Mouse (Mus musculus): ENCODE measurements around the gene Spint2.

Gene Spint2

GRCm38 (mm10) chr7:29281201-29282073 is at the start of gene Spint2:
Spint2 (minus strand) TSS chr7:29281912.
- DNase-seq: peak; percentile 87

GRCm38 (mm10) chr7:29328984-29329383 is 47.3 kb upstream of the Spint2 start:
- no peak for DNase-seq

- no peak for DNase-seq
Observed at GRCm38 (mm10) chr7:29327087-29327486, 45.4 kb upstream of the Spint2 start.

GRCm38 (mm10) chr7:29319337-29320307 is 37.9 kb upstream of the Spint2 start:
- no peak for DNase-seq

GRCm38 (mm10) chr7:29318115-29318911 is 36.6 kb upstream of the Spint2 start:
- DNase-seq: peak; percentile 42

- DNase-seq: peak; percentile 65
Observed at GRCm38 (mm10) chr7:29317558-29317957, 35.8 kb upstream of the Spint2 start.

- DNase-seq: peak; percentile 79
Observed at GRCm38 (mm10) chr7:29316976-29317375, 35.3 kb upstream of the Spint2 start.

- DNase-seq: peak; percentile 57
Observed at GRCm38 (mm10) chr7:29316137-29316734, 34.5 kb upstream of the Spint2 start.

- peak; percentile 52 for DNase-seq
Observed at GRCm38 (mm10) chr7:29314844-29315628, 33.3 kb upstream of the Spint2 start.

GRCm38 (mm10) chr7:29313572-29314261 is 32.0 kb upstream of the Spint2 start:
- peak; percentile 41 for DNase-seq

- DNase-seq: no peak
Observed at GRCm38 (mm10) chr7:29313051-29313450, 31.3 kb upstream of the Spint2 start.

GRCm38 (mm10) chr7:29309749-29310148 is 28.0 kb upstream of the Spint2 start:
- no peak for DNase-seq

- peak; percentile 78 for DNase-seq
Observed at GRCm38 (mm10) chr7:29309221-29309721, 27.6 kb upstream of the Spint2 start.

GRCm38 (mm10) chr7:29307350-29308104 is 25.8 kb upstream of the Spint2 start:
- DNase-seq: peak; percentile 96

GRCm38 (mm10) chr7:29306619-29307018 is 24.9 kb upstream of the Spint2 start:
- peak; percentile 67 for DNase-seq

- DNase-seq: no peak
Observed at GRCm38 (mm10) chr7:29306108-29306507, 24.4 kb upstream of the Spint2 start.

- peak; percentile 73 for DNase-seq
Observed at GRCm38 (mm10) chr7:29305263-29305988, 23.7 kb upstream of the Spint2 start.

- peak; percentile 72 for DNase-seq
Observed at GRCm38 (mm10) chr7:29304463-29305262, 23.0 kb upstream of the Spint2 start.
